Mouse (Mus musculus) megakaryocyte, adult 5-6 weeks (primary cell): Measurements from ENCODE around the gene Naa25. TPM values are rescaled to one million over a fixed set of nuclear protein-coding genes. Genes with fewer than 3 reads are reported as not detected.

ENCODE experiments used
- ATAC-seq: 2 replicates; pipeline ENCODE4 v1.8.0; 2016; ENCODE audit warnings: mild to moderate bottlenecking, inconsistent platforms; ENCODE audit not compliant: poor library complexity, severe bottlenecking
- total RNA-seq, 2 experiments: library from RNA; stranded (forward) in 1 of 2; stranded (reverse) in 1 of 2; fragments of 153-499, 151-499 nt in 1 of 2; fragments of 221-1000, 200-1000 nt in 1 of 2; gene quantifications; 2 replicates each; pipeline versions ENCODE4 v1.2.3 to v1.2.4; 2015 to 2017

Naa25 gene
- total RNA-seq, 2 experiments from 2014 or later: 13.3 to 25.6 TPM

- no peak for ATAC-seq
Measured at GRCm38 (mm10) chr5:121392667-121393380, 4.9 kb upstream of the Naa25 start.

- ATAC-seq: no peak
Measured at GRCm38 (mm10) chr5:121393402-121393801, 4.3 kb upstream of the Naa25 start.

GRCm38 (mm10) chr5:121395621-121396020 lies 2.1 kb upstream of the Naa25 start:
- ATAC-seq: no peak

GRCm38 (mm10) chr5:121398146-121398964 lies 619 bp downstream of the Naa25 start:
- ATAC-seq: peak; percentile 4; the same call in 1 of the 2 replicates

GRCm38 (mm10) chr5:121398965-121399462 lies 1.3 kb downstream of the Naa25 start:
- no peak for ATAC-seq

- no peak for ATAC-seq
Measured at GRCm38 (mm10) chr5:121399540-121399939, 1.8 kb downstream of the Naa25 start.

GRCm38 (mm10) chr5:121400064-121400463 lies 2.3 kb downstream of the Naa25 start:
- peak; percentile 20; the same call in 1 of the 2 replicates for ATAC-seq

GRCm38 (mm10) chr5:121400849-121401248 lies 3.1 kb downstream of the Naa25 start:
- no peak for ATAC-seq

GRCm38 (mm10) chr5:121407856-121408255 lies 10.1 kb downstream of the Naa25 start:
- no peak for ATAC-seq

- no peak for ATAC-seq
Measured at GRCm38 (mm10) chr5:121410975-121411374, 13.2 kb downstream of the Naa25 start.

- no peak for ATAC-seq
Measured at GRCm38 (mm10) chr5:121420721-121421120, 23.0 kb downstream of the Naa25 start.

- ATAC-seq: no peak
Measured at GRCm38 (mm10) chr5:121422787-121423186, 25.1 kb downstream of the Naa25 start.

- no peak for ATAC-seq
Measured at GRCm38 (mm10) chr5:121423297-121423696, 25.6 kb downstream of the Naa25 start.

GRCm38 (mm10) chr5:121428954-121429353 lies 31.2 kb downstream of the Naa25 start:
- ATAC-seq: no peak

- no peak for ATAC-seq
Measured at GRCm38 (mm10) chr5:121438131-121438530, 40.4 kb downstream of the Naa25 start.

- ATAC-seq: no peak
Measured at GRCm38 (mm10) chr5:121438756-121439155, 41.0 kb downstream of the Naa25 start.

GRCm38 (mm10) chr5:121443548-121443947 lies 45.8 kb downstream of the Naa25 start:
- ATAC-seq: peak; percentile 40; the same call in 1 of the 2 replicates

GRCm38 (mm10) chr5:121444870-121445269 lies 47.1 kb downstream of the Naa25 start:
- no peak for ATAC-seq

- no peak for ATAC-seq
Measured at GRCm38 (mm10) chr5:121448450-121448849, 50.7 kb downstream of the Naa25 start.

- ATAC-seq: peak; percentile 34
Measured at GRCm38 (mm10) chr5:121449976-121450375, 52.2 kb downstream of the Naa25 start.

- ATAC-seq: no peak
Measured at GRCm38 (mm10) chr5:121450476-121450875, 52.7 kb downstream of the Naa25 start.

GRCm38 (mm10) chr5:121451203-121451602 lies 53.5 kb downstream of the Naa25 start:
- peak; percentile 55 for ATAC-seq
